Mouse (Mus musculus) midbrain, embryonic 12.5 days (tissue): ENCODE measurements around the gene Stum. TPM values are rescaled to one million over a fixed set of nuclear protein-coding genes. Genes with fewer than 3 reads are reported as not detected.
A peak's percentile ranks its signal among the peaks of the same experiment; 100 is the strongest.

Experiments
- ATAC-seq: fragments of 200-750 bp; cut with Nextera tagmentation; 2 replicates; pipeline ENCODE4 v1.8.0; 2017; ENCODE audit warnings: low read depth, moderate TSS enrichment, moderate library complexity; ENCODE audit not compliant: low FRiP score
- H3K27ac ChIP-seq: fragments of 300-500 bp; sonication (generic); replicated peaks from 2 replicates; pipeline ENCODE4 v1.5.1; 2016; ENCODE audit warnings: mild to moderate bottlenecking
- H3K27me3 ChIP-seq: fragments of 300-500 bp; sonication (generic); 2 replicates; pipeline ENCODE4 v1.6.1; 2016; ENCODE audit warnings: mild to moderate bottlenecking
- H3K36me3 ChIP-seq: fragments of 300-500 bp; sonication (generic); 2 replicates; pipeline ENCODE4 v1.6.1; 2016
- H3K4me1 ChIP-seq: fragments of 300-500 bp; sonication (generic); 2 replicates; pipeline ENCODE4 v1.6.1; 2016
- H3K4me2 ChIP-seq: fragments of 300-500 bp; sonication (generic); replicated peaks from 2 replicates; pipeline ENCODE4 v1.6.1; 2016; ENCODE audit warnings: mild to moderate bottlenecking, moderate library complexity
- H3K4me3 ChIP-seq: fragments of 300-500 bp; sonication (generic); 2 replicates; pipeline ENCODE4 v1.5.1; 2016; ENCODE audit warnings: mild to moderate bottlenecking
- H3K9ac ChIP-seq: fragments of 300-500 bp; sonication (generic); replicated peaks from 2 replicates; pipeline ENCODE4 v1.6.1; 2016; ENCODE audit warnings: mild to moderate bottlenecking, moderate library complexity
- H3K9me3 ChIP-seq: fragments of 300-500 bp; sonication (generic); 2 replicates; pipeline ENCODE4 v1.6.1; 2016; ENCODE audit warnings: mild to moderate bottlenecking
- WGBS: fragments of 180-500 bp; shearing (Covaris S2); methylation state at CpG from one replicate; pipeline ENCODE4 v1.1.7; 2016; 5-methylcytosine and 5-hydroxymethylcytosine counted together
- polyA plus RNA-seq: library from polyadenylated mRNA; unstranded; fragments of >200 nt; fragmentation: Nextera tagmentation; extraction: Ambion mirVana; gene quantifications from 2 replicates; pipeline ENCODE4 v1.2.1, GENCODE M21; 2016

Gene Stum
- polyA plus RNA-seq, 1 experiment from 2014 or later: 0.97 TPM

DNA sequence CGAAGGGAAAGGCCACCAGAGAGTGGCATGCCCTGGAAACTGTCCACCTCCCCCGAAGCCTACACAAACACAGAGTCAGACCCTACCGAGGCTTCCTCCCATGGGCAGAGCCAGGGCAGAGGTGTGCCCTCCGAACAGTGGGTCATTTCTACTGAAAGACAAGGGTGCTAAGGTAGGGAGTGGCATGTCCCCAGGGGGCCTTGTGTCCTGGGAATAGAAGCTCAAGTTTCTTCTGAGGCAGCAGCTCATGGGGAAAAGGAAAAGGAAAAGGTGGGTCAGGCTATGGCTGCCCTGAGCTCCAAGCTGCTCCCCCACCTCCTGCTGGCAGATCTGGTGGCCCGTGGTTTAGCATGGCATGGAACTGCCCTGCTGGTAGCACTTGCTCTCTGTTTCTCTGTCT is 73.5 kb downstream of the Stum start:
- Histone ChIP-seq H3K9ac (no peak overlapping the region), H3K4me3 (no peak overlapping the region), H3K27ac (no peak overlapping the region), H3K9me3 (no peaks in the 10 kb centered on the region), H3K27me3 (no peaks in the 10 kb centered on the region), H3K4me2 (no peak overlapping the region), H3K36me3 (no peaks in the 10 kb centered on the region), H3K4me1 (0 out of 2 replicates have a peak, but pooled peaks cover 12% of the 10 kb centered on the region)
- WGBS: 75% methylated on average over 5 of the region's 5 CpGs
- ATAC-seq: no peak

GRCm38 (mm10) chr1:180408832-180409231 is 74.5 kb downstream of the Stum start:
- 68% methylated on average over 9 of the region's 9 CpGs for WGBS

GRCm38 (mm10) chr1:180407727-180408719 is 75.3 kb downstream of the Stum start:
- no peak overlapping the region for H3K4me3 ChIP-seq
- H3K27me3 ChIP-seq: no peaks in the 10 kb centered on the region
- no peak for ATAC-seq
- H3K9me3 ChIP-seq: no peaks in the 10 kb centered on the region
- no peak overlapping the region for H3K27ac ChIP-seq
- H3K4me2 ChIP-seq: no peak overlapping the region
- H3K9ac ChIP-seq: no peak overlapping the region
- whole genome bisulfite sequencing: 83% methylated on average over 18 of the region's 18 CpGs
- no peaks in the 10 kb centered on the region for H3K36me3 ChIP-seq
- H3K4me1 ChIP-seq: 0 out of 2 replicates have a peak, but pooled peaks cover 16% of the 10 kb centered on the region

More at GRCm38 (mm10) chr1:180408832-180409231, 74.5 kb downstream of the Stum start:
- Histone ChIP-seq H3K27me3 (no peaks in the 10 kb centered on the region), H3K9me3 (no peaks in the 10 kb centered on the region), H3K4me1 (0 out of 2 replicates have a peak, but pooled peaks cover 13% of the 10 kb centered on the region), H3K4me3 (no peak overlapping the region), H3K4me2 (no peak overlapping the region), H3K9ac (no peak overlapping the region), H3K27ac (no peak overlapping the region), H3K36me3 (no peaks in the 10 kb centered on the region)
- no peak for ATAC-seq

- Histone ChIP-seq H3K36me3 (no peaks in the 10 kb centered on the region), H3K4me2 (peak overlapping the region; percentile 46), H3K9me3 (no peaks in the 10 kb centered on the region), H3K9ac (no peak overlapping the region), H3K27me3 (no peaks in the 10 kb centered on the region), H3K27ac (no peak overlapping the region), H3K4me3 (0 out of 2 replicates have a peak overlapping the region, but pooled peaks have one; percentile 12), H3K4me1 (0 out of 2 replicates have a peak, but pooled peaks cover 16% of the 10 kb centered on the region)
- peak; percentile 63; the same call in 1 of the 2 replicates for ATAC-seq
- 10% methylated on average over 16 of the region's 16 CpGs for WGBS
These were observed 76.1 kb downstream of the Stum start for GRCm38 (mm10) chr1:180407171-180407671.

GRCm38 (mm10) chr1:180406336-180407035 is 76.8 kb downstream of the Stum start:
- no peak for ATAC-seq
- H3K4me3 ChIP-seq: no peak overlapping the region
- 80% methylated on average over 11 of the region's 11 CpGs for WGBS
- no peaks in the 10 kb centered on the region for H3K9me3 ChIP-seq
- H3K4me1 ChIP-seq: 0 out of 2 replicates have a peak, but pooled peaks cover 16% of the 10 kb centered on the region
- H3K9ac ChIP-seq: no peak overlapping the region
- H3K27me3 ChIP-seq: no peaks in the 10 kb centered on the region
- no peak overlapping the region for H3K27ac ChIP-seq
- no peak overlapping the region for H3K4me2 ChIP-seq
- H3K36me3 ChIP-seq: no peaks in the 10 kb centered on the region

GRCm38 (mm10) chr1:180405576-180406335 is 77.5 kb downstream of the Stum start:
- H3K36me3 ChIP-seq: no peaks in the 10 kb centered on the region
- H3K27me3 ChIP-seq: no peaks in the 10 kb centered on the region
- no peaks in the 10 kb centered on the region for H3K9me3 ChIP-seq
- 0 out of 2 replicates have a peak, but pooled peaks cover 16% of the 10 kb centered on the region for H3K4me1 ChIP-seq
- no peak overlapping the region for H3K4me2 ChIP-seq
- 85% methylated on average over 9 of the region's 9 CpGs for WGBS
- H3K9ac ChIP-seq: no peak overlapping the region
- no peak for ATAC-seq
- no peak overlapping the region for H3K4me3 ChIP-seq
- H3K27ac ChIP-seq: no peak overlapping the region

GRCm38 (mm10) chr1:180404706-180405105 is 78.6 kb downstream of the Stum start:
- H3K9me3 ChIP-seq: no peaks in the 10 kb centered on the region
- H3K9ac ChIP-seq: no peak overlapping the region
- H3K27ac ChIP-seq: no peak overlapping the region
- 0 out of 2 replicates have a peak, but pooled peaks cover 16% of the 10 kb centered on the region for H3K4me1 ChIP-seq
- H3K4me2 ChIP-seq: no peak overlapping the region
- WGBS: 93% methylated on average over 3 of the region's 3 CpGs
- no peak overlapping the region for H3K4me3 ChIP-seq
- ATAC-seq: no peak
- no peaks in the 10 kb centered on the region for H3K36me3 ChIP-seq
- H3K27me3 ChIP-seq: no peaks in the 10 kb centered on the region

DNA sequence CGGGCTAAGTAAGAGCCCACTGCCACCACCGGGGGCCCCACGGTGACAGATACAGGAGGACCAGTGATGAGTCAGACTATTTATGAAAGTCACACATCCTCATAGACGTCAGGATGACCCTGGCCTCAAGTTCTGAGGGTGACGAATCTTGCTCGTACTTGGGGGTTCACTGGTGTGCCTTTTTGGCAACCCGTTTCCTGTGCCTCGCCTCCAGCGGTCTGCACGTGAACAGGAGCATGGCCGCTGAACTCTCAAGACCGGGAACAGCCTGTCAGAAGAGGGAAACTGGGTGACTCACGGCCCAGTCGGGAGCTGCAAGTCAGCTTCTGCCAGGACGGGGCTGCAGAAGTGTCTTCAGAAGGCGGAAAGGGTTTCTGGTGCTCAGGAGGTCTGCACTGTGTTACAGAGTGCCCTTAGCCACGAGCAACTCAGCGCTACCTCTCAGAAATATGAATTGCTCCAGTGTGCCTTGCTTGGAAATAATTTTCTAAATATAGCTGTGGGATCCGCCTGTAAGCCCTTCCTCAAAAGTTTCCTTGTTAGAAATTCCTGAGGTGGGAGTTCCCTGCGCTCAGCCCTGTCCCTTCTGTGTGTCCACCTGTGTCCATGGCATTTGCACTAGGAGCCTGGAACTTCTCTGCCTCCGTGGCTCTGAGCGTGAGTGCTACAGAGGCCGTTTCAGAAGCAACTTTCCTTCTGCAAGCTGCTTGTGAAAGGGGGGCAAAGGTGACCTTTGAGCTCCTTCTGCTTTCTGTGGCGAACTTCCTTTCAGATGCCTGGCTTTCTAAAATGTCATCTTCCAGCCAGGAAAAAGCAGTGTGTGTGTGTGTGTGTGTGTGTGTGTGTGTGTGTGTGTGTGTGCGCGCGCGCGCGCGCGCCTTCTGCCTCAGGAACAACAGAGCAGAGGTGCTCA is 79.4 kb downstream of the Stum start:
- ATAC-seq: no peak
- H3K36me3 ChIP-seq: no peaks in the 10 kb centered on the region
- H3K4me1 ChIP-seq: 0 out of 2 replicates have a peak, but pooled peaks cover 16% of the 10 kb centered on the region
- no peak overlapping the region; the same call in 1 of the 2 replicates for H3K27ac ChIP-seq
- H3K9me3 ChIP-seq: no peaks in the 10 kb centered on the region
- H3K27me3 ChIP-seq: no peaks in the 10 kb centered on the region
- no peak overlapping the region for H3K9ac ChIP-seq
- WGBS: 74% methylated on average over 32 of the region's 32 CpGs
- H3K4me3 ChIP-seq: no peak overlapping the region
- H3K4me2 ChIP-seq: no peak overlapping the region

GRCm38 (mm10) chr1:180403357-180403693 is 80.0 kb downstream of the Stum start:
- H3K4me2 ChIP-seq: no peak overlapping the region
- ATAC-seq: no peak
- WGBS: 90% methylated on average over 8 of the region's 8 CpGs
- H3K27me3 ChIP-seq: no peaks in the 10 kb centered on the region
- no peak overlapping the region for H3K9ac ChIP-seq
- H3K4me1 ChIP-seq: 0 out of 2 replicates have a peak, but pooled peaks cover 16% of the 10 kb centered on the region
- H3K27ac ChIP-seq: no peak overlapping the region; the same call in 1 of the 2 replicates
- no peaks in the 10 kb centered on the region for H3K36me3 ChIP-seq
- H3K9me3 ChIP-seq: no peaks in the 10 kb centered on the region
- H3K4me3 ChIP-seq: no peak overlapping the region

GRCm38 (mm10) chr1:180402481-180403081 is 80.7 kb downstream of the Stum start:
- ATAC-seq: no peak
- no peak overlapping the region for H3K4me3 ChIP-seq
- H3K4me1 ChIP-seq: 0 out of 2 replicates have a peak, but pooled peaks cover 13% of the 10 kb centered on the region
- WGBS: 89% methylated on average over 11 of the region's 11 CpGs
- no peak overlapping the region for H3K27ac ChIP-seq
- H3K4me2 ChIP-seq: no peak overlapping the region
- no peaks in the 10 kb centered on the region for H3K27me3 ChIP-seq
- H3K9ac ChIP-seq: no peak overlapping the region
- H3K9me3 ChIP-seq: no peaks in the 10 kb centered on the region
- no peaks in the 10 kb centered on the region for H3K36me3 ChIP-seq
